Mouse (Mus musculus) intestine, embryonic 14.5 days (tissue): ENCODE measurements around the gene Prkg1. TPM values are rescaled to one million over a fixed set of nuclear protein-coding genes. Genes with fewer than 3 reads are reported as not detected.

ENCODE experiments used
- ATAC-seq: fragments of 200-750 bp; cut with Nextera tagmentation; replicated peaks from 2 replicates; pipeline ENCODE4 v1.8.0; 2017; ENCODE audit warnings: low read depth, moderate number of reproducible peaks, moderate TSS enrichment, moderate library complexity; ENCODE audit not compliant: low FRiP score, low TSS enrichment
- DNase-seq: peaks from one replicate; pipeline ENCODE4 v3.0.0-alpha.2; 2018; ENCODE audit warnings: low spot score
- H3K27ac ChIP-seq: fragments of 300-500 bp; sonication (generic); 2 replicates; pipeline ENCODE4 v1.5.1; 2014; ENCODE audit warnings: low read depth, mild to moderate bottlenecking, control low read depth
- H3K27me3 ChIP-seq: fragments of 300-500 bp; sonication (generic); replicated peaks from 2 replicates; pipeline ENCODE4 v1.6.1; 2014; ENCODE audit warnings: low read length, control low read depth; ENCODE audit not compliant: control insufficient read depth, insufficient read depth
- H3K36me3 ChIP-seq: fragments of 300-500 bp; sonication (generic); 2 replicates; pipeline ENCODE4 v1.6.1; 2014; ENCODE audit warnings: low read length, control low read depth; ENCODE audit not compliant: control insufficient read depth, insufficient read depth
- H3K4me1 ChIP-seq: fragments of 300-500 bp; sonication (generic); replicated peaks from 2 replicates; pipeline ENCODE4 v1.6.1; 2014; ENCODE audit warnings: low read length, control low read depth, mixed read lengths; ENCODE audit not compliant: control insufficient read depth, insufficient read depth
- H3K4me2 ChIP-seq: fragments of 300-500 bp; sonication (generic); 2 replicates; pipeline ENCODE4 v1.6.1; 2014; ENCODE audit warnings: low read length
- H3K4me3 ChIP-seq: fragments of 300-500 bp; sonication (generic); 2 replicates; pipeline ENCODE4 v1.5.1; 2014; ENCODE audit warnings: low read depth, low read length, control low read depth, mixed read lengths
- H3K9ac ChIP-seq: fragments of 300-500 bp; sonication (generic); 2 replicates; pipeline ENCODE4 v1.6.1; 2014; ENCODE audit warnings: mild to moderate bottlenecking, low read length
- H3K9me3 ChIP-seq: fragments of 300-500 bp; sonication (generic); 2 replicates; pipeline ENCODE4 v1.6.1; 2016; ENCODE audit warnings: low read length, control low read depth; ENCODE audit not compliant: control insufficient read depth
- WGBS: fragments of 180-500 bp; shearing (Covaris S2); extraction: QIAGEN DNeasy Blood & Tissue Kit; methylation state at CpG from one replicate; pipeline ENCODE4 v1.1.7; 2014; 5-methylcytosine and 5-hydroxymethylcytosine counted together
- polyA plus RNA-seq: library from polyadenylated mRNA; unstranded; fragments of >200 nt; fragmentation: Nextera tagmentation; extraction: Ambion mirVana; gene quantifications from 2 replicates; pipeline ENCODE4 v1.2.1, GENCODE M21; 2014

Gene Prkg1
- polyA plus RNA-seq, 1 experiment from 2014 or later: 14.2 TPM

- ATAC-seq (no peak), DNase-seq (no peak)
- 63% methylated on average over 4 of the region's 4 CpGs for WGBS
- Histone ChIP-seq H3K27me3 (no peaks in the 10 kb centered on the region), H3K9me3 (no peaks in the 10 kb centered on the region), H3K36me3 (no peaks in the 10 kb centered on the region), H3K4me1 (no peaks in the 10 kb centered on the region), H3K9ac (no peak overlapping the region), H3K27ac (no peak overlapping the region), H3K4me3 (no peak overlapping the region), H3K4me2 (no peak overlapping the region)
Observed at GRCm38 (mm10) chr19:30861441-30861840, 903.4 kb downstream of the Prkg1 start.

- no peak for ATAC-seq
- Histone ChIP-seq H3K4me2 (no peak overlapping the region), H3K4me1 (no peaks in the 10 kb centered on the region), H3K27ac (no peak overlapping the region), H3K9me3 (no peaks in the 10 kb centered on the region), H3K9ac (no peak overlapping the region), H3K27me3 (no peaks in the 10 kb centered on the region), H3K4me3 (no peak overlapping the region), H3K36me3 (no peaks in the 10 kb centered on the region)
- 91% methylated on average over 4 of the region's 4 CpGs for WGBS
- DNase-seq: no peak
Observed at GRCm38 (mm10) chr19:30851023-30851422, 913.8 kb downstream of the Prkg1 start.

GRCm38 (mm10) chr19:30844916-30845315 is 919.9 kb downstream of the Prkg1 start:
- WGBS: 44% methylated on average over 4 of the region's 4 CpGs
- Histone ChIP-seq H3K4me3 (no peak overlapping the region), H3K27me3 (no peaks in the 10 kb centered on the region), H3K9ac (no peak overlapping the region), H3K4me2 (no peak overlapping the region), H3K27ac (no peak overlapping the region), H3K36me3 (no peaks in the 10 kb centered on the region), H3K9me3 (no peaks in the 10 kb centered on the region), H3K4me1 (no peaks in the 10 kb centered on the region; the same call in 1 of the 2 replicates)
- ATAC-seq (no peak), DNase-seq (no peak)

GRCm38 (mm10) chr19:30843637-30844036 is 921.2 kb downstream of the Prkg1 start:
- WGBS: 89% methylated on average over 4 of the region's 4 CpGs
- Histone ChIP-seq H3K4me3 (no peak overlapping the region), H3K27me3 (no peaks in the 10 kb centered on the region), H3K4me1 (no peaks in the 10 kb centered on the region; the same call in 1 of the 2 replicates), H3K27ac (no peak overlapping the region), H3K9me3 (no peaks in the 10 kb centered on the region), H3K4me2 (no peak overlapping the region), H3K36me3 (no peaks in the 10 kb centered on the region), H3K9ac (no peak overlapping the region)
- DNase-seq (no peak), ATAC-seq (peak; percentile 48; the same call in 1 of the 2 replicates)

GRCm38 (mm10) chr19:30843052-30843564 is 921.7 kb downstream of the Prkg1 start:
- no peaks in the 10 kb centered on the region; the same call in 1 of the 2 replicates for H3K4me1 ChIP-seq
- no peak overlapping the region; the same call in 1 of the 2 replicates for H3K27ac ChIP-seq

GRCm38 (mm10) chr19:30842640-30843039 is 922.2 kb downstream of the Prkg1 start:
- no peak overlapping the region for H3K9ac ChIP-seq
- H3K27me3 ChIP-seq: no peaks in the 10 kb centered on the region
- DNase-seq (no peak), ATAC-seq (no peak)
- 27% methylated on average over 1 of the region's 1 CpGs for WGBS
- no peaks in the 10 kb centered on the region; the same call in 1 of the 2 replicates for H3K4me1 ChIP-seq
- H3K4me3 ChIP-seq: no peak overlapping the region
- no peak overlapping the region for H3K4me2 ChIP-seq
- no peaks in the 10 kb centered on the region for H3K36me3 ChIP-seq
- H3K27ac ChIP-seq: no peak overlapping the region; the same call in 1 of the 2 replicates
- no peaks in the 10 kb centered on the region for H3K9me3 ChIP-seq

More at GRCm38 (mm10) chr19:30843052-30843564, 921.7 kb downstream of the Prkg1 start:
- H3K36me3 ChIP-seq: no peaks in the 10 kb centered on the region
- H3K4me2 ChIP-seq: no peak overlapping the region
- no peak overlapping the region for H3K4me3 ChIP-seq
- H3K27me3 ChIP-seq: no peaks in the 10 kb centered on the region
- ATAC-seq (peak; percentile 81), DNase-seq (no peak)
- no peak overlapping the region for H3K9ac ChIP-seq
- 6% methylated on average over 4 of the region's 4 CpGs for WGBS
- no peaks in the 10 kb centered on the region for H3K9me3 ChIP-seq

GRCm38 (mm10) chr19:30833045-30833651 is 931.7 kb downstream of the Prkg1 start:
- H3K9me3 ChIP-seq: no peaks in the 10 kb centered on the region
- no peaks in the 10 kb centered on the region for H3K4me1 ChIP-seq
- H3K27ac ChIP-seq: no peak overlapping the region
- H3K9ac ChIP-seq: no peak overlapping the region
- no peaks in the 10 kb centered on the region for H3K27me3 ChIP-seq
- no peak overlapping the region for H3K4me2 ChIP-seq
- no peak for DNase-seq
- H3K36me3 ChIP-seq: no peaks in the 10 kb centered on the region
- no peak overlapping the region for H3K4me3 ChIP-seq
- ATAC-seq: no peak
- 47% methylated on average over 1 of the region's 1 CpGs for WGBS

GRCm38 (mm10) chr19:30829231-30829775 is 935.5 kb downstream of the Prkg1 start:
- Histone ChIP-seq H3K36me3 (no peaks in the 10 kb centered on the region), H3K27me3 (no peaks in the 10 kb centered on the region), H3K27ac (no peak overlapping the region), H3K9me3 (no peaks in the 10 kb centered on the region), H3K9ac (no peak overlapping the region), H3K4me1 (no peaks in the 10 kb centered on the region), H3K4me2 (no peak overlapping the region), H3K4me3 (no peak overlapping the region)
- 88% methylated on average over 7 of the region's 7 CpGs for WGBS
- ATAC-seq (no peak), DNase-seq (no peak)

- no peak for DNase-seq
- H3K9me3 ChIP-seq: no peaks in the 10 kb centered on the region
- 79% methylated on average over 3 of the region's 3 CpGs for WGBS
- ATAC-seq: no peak
- no peaks in the 10 kb centered on the region for H3K27me3 ChIP-seq
- H3K4me2 ChIP-seq: no peak overlapping the region
- no peaks in the 10 kb centered on the region for H3K36me3 ChIP-seq
- no peak overlapping the region for H3K27ac ChIP-seq
- no peak overlapping the region for H3K4me3 ChIP-seq
- H3K9ac ChIP-seq: no peak overlapping the region
- H3K4me1 ChIP-seq: no peaks in the 10 kb centered on the region
Observed at GRCm38 (mm10) chr19:30827820-30828219, 937.0 kb downstream of the Prkg1 start.
